Mouse (Mus musculus) lung, postnatal 14 days (tissue): ENCODE measurements around the gene Hadh.

Experiments used
- DNase-seq: peaks from one replicate; pipeline ENCODE4 v3.0.0; 2021

Gene Hadh

DNA sequence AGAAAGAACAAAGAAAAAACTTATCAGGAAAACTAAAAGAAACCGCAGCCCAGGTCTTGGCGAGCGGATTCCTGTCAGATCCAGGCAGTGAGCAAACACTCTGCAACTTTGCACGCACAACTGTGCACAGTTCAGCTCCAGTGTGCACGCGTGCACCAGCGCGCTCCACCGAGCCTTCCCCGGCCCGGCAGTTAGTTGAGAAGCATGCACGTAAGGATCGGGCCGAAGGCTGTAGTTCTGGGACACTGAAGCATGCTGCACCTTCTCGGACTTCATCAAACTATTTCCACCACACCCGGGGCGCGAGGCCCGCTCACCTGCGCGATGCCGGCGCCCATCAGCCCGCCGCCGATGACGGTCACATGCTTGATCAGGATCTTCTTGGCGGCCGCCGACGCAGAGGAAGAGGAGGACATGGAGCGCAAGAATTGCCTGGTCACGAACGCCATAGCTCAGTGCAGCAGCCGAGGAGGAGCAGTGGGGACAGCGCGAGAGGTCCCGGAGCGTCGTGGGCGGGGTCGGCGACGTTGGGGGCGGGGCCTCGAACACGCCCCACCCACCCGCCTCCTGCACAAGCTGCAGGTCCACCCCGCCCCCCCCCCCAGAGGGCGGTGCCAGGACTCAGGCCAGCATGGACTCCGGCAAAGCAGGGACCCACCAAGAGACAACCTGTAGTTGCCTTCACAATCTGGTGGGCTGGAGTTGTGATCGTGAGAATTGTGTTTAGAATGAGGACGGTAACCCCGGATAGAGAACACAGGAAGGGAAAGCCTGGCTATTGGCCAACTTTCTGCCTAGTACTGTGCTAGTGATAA, at the start of gene Hadh:
Gene Hadh, minus strand, starts transcription at position 543 of the 815 bp plus-strand sequence.
- peak; percentile 87 for DNase-seq

DNA sequence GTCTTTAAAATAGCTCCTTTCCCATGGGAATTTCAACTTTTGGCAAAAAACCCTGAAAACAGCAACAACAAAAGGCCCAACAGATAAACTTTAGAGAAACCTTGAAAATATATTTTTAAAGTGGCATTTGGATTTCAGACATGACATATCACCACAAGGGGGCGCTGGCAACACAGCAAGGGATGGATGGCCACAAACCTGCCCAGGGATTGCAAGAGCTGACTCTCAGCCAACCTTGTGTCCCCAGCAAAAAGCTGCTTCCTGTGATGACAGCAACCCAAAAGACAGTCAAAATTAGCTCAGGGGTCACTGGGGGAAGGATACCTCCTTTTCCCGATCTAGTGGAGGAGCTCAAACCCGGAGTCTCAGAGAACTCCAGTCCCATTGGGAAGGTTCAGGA, 48.3 kb upstream of the Hadh start:
- DNase-seq, result peak; percentile 87

DNA sequence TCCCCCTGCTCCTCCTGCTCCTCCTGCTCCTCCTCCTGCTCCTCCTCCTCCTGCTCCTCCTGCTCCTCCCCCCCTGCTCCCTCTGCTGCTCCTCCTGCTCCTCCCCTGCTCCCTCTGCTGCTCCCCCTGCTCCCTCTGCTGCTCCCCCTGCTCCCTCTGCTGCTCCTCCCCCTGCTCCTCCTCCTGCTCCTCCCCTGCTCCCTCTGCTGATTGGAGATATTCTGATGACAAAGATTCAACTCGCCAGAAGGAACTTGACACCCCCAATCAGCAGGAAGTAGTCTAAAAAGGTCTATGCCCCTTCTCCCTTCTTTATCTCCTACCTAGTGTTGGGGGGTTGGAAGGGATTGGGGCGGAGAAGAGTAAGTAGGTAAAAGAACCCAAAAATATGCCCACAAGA, 46.3 kb upstream of the Hadh start:
- DNase-seq, result no peak

DNA sequence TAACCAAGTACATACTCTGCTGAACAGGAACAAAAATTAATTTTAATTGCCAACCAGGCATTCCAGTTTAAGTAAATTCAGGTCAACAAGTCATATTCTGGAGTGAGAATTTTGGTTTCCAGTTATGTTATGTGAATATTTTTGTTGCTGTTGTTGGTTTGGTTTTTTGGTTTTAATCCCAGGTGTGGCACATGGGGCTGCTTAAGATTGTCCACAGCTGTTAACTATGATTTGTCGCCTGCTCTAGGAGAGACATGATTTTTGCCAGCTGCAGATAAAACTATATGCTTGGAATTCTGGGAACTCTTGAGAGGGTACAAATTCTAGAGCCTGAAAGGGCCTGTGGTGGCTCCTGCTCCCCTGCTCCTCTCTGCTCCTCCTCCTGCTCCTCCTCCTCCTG, 45.2 kb upstream of the Hadh start:
- no peak for DNase-seq

DNA sequence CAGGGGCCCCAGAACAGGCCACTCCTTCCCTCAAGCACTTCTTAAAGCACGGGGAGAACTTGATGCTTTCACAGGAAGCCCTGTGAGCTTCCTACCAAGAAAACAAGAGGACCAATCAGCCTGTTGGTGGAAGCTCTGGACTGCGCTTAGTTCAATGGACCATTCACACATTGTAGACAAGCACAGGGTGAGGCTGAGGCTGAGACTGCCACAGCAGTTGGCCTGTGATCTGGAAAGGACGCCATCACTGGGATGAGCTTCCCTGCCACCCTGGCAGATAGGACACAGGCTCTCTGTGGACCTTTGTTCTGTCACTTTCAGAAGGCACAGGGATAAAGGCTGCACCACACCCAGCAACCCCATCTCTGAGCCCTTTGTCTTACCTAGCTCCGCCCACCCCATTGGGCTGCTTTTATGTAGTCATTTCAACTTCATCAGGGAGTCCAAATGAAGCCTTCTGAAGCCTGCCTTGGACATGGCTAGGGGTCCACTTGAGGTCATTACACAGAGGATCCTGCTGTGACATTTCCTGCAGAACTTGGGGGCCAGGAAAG, 44.1 kb upstream of the Hadh start:
- no peak for DNase-seq

DNA sequence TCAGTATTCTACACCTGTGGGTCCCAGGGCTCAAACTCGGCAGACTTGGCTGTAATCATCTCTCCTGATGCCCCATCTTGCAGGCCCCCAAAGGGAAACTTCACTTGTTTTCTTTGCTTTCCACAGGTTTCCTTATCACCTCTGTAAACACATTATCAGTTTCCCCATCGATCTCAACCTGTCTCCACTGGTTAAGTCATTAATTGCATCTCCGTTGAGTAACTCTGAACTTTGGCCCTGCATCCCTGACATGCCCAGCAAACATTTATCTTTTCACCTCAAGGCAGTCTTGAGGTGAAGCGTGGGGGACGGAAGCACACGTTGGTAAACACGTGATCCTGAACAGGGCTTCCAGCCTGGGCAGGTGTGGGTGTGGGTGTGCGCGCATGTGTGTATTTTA, 40.4 kb upstream of the Hadh start:
- DNase-seq, result no peak

DNA sequence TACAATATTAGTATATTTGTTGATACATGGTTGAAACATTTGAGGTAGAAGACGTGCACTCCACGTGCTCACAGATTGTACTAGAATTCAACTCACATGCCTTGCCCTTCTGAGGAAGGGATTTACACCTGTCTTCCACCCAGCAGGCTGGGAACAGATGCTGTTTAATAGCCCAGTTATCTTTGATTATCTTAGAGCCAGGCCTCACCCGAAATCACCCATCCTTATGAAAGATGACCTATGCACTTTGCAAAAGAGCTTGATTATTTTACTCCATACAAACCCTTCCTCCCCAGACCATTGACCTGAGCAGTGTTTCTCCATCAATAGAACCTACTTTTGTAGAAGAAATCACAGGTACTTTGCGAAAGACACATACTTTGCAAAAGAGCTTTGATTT, 38.7 kb upstream of the Hadh start:
- no peak for DNase-seq

DNA sequence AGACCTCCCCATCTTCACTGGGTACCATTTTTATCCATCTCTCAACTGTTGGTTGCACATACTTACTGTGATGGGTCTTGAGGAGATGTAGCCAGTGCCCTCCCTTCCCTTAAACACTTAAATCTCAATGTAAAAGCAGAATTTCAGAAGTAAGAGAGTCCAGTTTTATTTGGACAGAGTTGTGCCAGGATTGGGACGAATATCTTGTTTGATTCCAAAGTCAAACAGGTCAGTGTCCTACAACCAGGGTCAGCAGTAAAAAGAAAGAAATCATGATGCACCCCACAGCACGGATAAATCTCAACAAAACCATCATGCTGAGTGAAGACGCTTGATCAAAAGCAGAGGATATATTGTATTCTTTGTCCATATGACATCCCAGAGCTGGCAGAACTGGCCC, 35.9 kb upstream of the Hadh start:
- no peak for DNase-seq

DNA sequence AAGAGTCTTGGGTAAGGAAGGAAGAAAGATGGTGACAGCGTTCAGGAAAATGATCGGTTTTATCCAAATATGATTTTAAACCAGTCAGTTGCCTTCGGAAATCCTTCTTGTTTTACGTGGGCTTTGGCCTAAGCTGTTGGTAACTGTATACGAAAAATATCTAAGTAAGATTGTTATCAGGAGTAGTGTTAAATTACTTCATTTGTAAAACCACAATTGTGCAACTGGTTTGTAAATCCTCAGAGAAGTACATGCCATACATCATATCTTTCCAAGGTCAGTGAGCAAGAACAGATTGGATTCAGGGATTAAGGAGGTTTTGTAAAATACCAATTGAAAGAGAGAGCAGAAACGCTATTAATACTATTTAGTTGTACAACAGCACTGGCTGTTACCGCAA, 34.4 kb upstream of the Hadh start:
- DNase-seq, result no peak

DNA sequence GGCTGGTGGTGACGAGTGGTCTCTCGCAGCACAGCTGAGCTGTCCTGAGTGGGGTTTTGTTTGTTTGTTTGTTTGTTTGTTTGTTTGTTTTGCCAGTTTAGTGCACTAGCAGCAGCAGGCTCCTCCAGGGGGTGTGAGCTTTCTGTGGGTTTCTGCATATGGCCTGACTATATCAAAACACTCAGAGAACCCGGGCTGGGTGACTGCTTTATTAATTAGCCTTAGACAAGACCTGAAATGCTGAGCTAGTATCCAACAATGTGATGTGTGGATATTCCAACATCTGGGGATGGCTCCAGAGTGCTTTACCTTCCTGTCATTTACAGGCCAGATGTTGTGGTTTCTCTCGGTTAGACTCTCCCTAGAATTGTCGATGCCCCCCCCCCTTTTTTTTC, 31.4 kb upstream of the Hadh start:
- DNase-seq, result no peak

DNA sequence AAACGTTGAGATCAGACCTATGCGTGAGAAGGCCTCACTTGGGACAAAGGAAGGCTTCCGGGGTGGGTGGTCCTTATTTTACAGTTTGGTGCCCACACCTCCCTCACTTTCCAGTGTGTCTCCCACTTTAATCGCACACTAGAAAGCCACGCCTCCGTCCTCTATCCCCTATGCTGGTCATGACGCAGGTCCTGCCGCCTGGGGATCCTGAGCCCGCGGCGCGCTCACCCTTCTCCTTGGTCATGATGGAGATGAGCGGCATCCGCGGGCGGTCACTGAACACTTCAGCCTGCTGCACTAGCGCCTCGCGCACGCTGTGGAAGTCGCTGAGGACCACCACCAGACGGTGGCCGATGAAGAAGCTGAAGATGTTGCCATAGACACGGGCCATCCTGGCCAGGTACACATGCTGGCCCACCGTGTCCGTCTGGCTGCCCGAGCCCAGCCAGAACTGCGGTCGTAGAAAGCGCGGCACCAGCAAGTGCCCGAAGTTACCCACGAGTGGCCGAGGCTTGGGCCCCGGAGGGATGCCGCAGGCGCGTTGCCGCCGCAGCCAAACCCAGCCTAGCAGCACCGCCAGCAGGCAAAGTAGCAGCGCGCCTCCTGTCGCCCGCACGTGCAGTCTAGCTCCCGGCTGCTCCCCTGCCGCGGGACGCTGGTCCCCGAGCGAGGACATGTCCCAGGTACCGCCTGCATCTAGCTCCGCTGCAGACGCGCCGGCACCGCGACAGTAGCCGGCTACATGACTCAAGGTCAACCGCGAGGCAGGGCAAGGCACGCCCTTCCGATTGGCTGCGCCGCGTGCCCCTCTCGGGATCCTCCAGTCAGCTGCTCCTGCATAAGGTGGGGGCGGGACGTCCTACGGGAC, 30.8 kb upstream of the Hadh start, which contains the start of gene Cyp2u1:
Gene Cyp2u1, minus strand, starts transcription at position 776 of the 868 bp plus-strand sequence.
- DNase-seq, result peak; percentile 84

DNA sequence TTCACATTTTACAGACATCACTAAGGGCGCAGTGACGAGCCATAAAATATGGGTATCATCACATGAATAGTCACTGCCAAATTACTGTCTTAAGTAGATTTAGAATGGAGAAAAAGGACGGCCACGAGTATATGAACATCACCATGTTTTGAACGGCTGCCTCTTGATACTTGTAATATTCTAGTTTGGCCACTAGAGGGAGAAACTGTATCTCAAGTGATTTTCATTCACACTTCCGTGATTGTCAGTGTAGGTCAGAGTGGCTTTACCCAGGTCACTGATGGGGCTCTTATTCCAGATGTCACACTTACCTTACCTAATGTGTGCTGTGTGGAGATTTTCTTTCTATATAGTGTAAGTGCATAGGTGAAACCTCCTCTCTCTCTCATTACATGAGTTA, 28.0 kb upstream of the Hadh start:
- no peak for DNase-seq

DNA sequence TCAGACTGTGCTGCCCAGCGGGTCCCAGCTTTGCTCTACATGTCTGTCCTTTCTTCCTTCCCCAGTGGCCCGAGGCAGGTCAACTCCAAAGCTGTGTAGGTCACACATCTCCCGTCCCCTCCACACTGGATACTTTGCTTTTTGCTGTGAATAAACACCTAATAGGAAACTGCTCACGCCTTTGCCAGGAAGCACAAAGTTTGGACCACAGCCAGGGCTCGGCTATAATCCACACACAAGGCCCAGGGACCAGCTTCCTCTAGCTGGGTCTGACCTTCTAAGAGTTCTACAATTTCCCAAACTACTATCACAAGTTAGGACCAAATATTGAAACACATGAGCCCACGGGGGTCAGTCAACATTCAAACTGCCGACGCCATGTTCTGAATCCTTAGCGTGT, 27.2 kb upstream of the Hadh start:
- DNase-seq, result no peak

DNA sequence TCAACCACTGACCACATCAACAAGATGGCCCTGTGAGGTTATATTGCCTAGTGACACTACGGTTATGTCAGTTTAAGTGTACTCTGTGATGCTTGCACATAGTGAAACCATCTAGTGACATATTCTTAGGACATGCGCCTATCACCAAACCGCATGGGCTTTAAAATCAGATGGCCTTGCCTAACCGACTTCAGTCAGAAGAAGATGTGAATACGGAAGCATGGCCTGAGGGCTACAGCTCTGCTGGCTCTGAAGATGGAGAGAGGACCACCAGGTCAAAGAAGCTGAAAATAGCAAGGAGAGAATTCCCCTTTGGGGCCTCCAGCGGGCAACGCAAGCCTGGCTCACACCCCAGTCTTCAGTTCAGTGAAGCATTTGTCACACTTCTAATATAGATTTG, 25.0 kb upstream of the Hadh start:
- DNase-seq, result no peak

DNA sequence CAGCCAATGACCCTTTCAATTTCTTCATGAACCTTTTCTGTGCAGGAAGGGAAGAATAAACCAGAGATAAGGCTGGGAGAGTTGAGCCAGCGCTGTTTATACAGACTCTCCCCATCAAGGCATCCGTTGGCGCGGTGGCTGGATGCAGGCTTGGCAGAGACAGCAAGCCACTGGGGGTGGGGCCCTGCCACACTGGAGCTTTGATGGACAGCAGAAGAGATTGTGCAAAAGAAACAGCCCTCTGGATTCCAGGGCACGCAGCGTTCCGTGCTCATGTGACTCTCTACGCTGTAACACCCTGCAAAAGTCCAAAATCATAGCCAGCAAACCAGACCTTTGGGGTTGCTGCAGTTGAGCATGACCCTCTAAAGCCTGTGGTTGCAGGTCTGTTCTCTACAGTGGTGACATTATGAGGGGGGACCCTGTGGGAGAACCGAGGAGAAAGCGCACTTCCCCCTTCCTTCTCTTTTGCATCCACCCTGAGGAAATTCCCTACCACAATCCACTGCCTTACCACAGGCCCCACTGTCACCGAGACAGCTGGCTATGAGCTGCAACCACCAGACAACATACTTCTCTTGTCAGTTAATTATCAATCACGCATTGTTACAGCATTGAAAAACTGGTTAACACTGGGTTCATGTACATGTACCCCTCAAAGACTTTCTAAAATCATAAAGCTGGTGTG, 23.8 kb upstream of the Hadh start:
- DNase-seq, result peak; percentile 53

DNA sequence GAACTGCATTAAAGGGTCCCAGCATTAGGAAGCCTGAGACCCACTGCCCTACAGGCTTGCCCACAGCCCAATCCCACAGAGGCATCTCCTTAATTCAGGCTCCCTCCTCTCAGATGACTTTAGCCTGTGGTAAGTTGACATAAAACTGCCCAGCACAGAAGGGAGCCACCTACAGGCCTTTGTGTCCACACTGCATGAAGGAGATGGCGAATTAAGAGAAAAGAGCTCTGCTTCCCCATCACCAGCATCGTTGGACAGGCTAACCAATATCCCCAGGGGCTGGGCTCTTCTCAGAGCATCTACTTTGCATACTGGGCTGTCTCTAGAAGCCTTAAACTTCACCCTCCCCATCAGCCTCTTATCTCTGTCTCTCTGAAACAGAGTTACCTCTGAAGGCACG, 22.6 kb upstream of the Hadh start:
- DNase-seq, result no peak

DNA sequence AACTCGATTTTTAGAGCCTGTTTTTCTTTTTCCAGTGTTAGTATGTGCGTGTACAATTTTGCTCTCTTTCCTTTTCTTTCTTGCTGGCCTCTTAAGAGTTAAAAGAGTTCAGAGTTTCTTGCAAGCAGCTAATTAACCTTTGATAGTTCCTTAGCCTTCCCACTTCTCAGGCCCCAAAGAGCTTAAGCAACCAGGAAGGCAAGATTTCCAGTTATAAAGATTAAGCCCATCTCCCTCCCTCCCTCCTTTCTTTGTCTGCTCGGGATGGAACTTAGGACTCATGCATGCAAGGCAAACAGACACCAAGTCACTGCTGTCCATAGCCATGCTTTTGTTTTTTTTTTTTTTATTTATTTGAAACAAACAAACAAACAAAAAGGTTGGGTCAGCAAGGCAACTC, 21.1 kb upstream of the Hadh start:
- no peak for DNase-seq

DNA sequence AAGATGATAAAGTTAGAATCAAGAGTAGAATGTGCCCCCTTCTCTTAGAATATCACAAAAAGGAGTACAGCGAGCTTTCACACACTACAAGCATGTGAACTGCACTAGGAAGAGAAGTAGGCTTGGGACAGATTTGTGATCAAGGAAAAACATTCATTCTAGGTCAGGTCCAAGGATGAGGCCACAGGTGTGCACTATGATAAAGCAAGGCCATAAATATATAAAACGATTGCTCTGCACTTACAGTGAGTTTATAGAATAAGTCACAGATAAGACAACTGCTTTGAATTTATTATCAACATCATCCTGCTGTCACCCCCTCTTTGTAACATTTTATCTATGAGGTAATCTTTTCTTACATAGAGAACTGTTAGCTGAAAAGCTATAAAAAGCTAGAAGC, 20.4 kb upstream of the Hadh start:
- no peak for DNase-seq

DNA sequence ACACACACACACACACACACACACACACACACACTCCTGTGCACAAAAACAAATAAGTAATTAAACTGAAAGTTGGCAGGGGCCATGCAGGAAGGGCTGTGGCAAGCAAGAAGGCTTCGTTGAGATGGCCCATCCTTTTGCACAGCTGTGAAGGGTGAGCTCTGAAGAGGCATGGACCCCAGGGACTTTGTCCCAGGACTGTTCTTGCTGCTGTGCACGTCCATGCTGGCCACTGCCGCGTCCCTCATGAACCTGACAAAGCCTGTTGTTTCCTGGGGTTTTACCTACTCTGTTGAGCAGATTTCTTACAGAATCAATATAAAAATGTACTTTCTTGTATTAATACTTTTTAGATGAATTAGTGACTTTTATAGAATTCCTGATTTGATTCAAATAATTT, 20.0 kb upstream of the Hadh start:
- DNase-seq, result no peak

DNA sequence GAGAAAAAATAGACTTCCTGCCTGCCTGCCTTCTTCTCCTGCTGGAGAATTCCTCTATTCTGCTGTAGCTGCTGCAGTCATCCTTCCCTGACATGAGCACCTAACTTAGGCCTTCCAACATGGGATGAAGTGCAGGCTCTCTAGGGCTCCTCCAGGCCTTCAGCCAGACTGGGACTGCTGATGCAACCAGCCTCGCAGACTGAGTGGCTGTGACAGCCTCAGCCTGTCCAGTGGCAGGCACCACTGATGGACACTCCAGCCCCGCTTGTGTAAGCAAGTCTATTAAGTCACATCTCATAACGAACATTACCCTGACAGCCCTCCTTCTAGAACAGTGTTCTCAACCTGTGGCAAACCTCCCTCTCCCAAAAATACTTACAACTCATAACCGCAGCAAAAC, 2.2 kb upstream of the Hadh start:
- peak; percentile 34 for DNase-seq

DNA sequence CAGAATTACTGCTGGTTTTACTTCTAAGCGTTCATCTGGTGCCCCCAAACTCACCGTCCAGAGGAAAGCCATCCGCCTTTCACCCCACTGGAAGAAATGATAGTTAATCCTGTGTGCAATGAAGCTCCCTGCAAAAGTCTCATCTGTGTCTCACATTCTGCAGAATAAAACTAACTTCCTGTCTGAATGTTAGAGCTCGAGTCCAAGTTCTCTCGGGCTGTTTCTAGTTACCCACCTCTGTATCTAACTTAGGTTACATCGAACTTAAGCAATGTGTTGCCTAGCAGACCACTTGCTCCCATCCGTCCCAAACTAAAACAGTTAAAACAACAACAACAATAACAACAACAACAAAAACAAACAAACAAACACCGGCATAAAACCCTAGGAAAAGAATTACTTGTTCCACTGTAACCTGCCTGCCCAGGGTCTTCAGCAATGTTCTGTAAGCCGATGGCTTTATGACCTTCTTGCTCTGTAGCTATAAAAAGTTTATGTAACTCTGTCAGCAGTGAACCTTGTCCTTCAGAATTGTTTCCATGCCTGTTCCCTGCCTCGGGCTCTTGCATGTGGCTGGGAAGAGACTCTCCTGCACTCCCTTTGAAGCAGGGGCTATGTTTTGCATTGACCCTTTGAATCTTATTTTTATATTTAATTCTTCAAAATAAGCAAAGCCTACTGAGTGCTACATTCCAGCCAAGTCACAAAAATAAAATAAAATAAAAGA, 636 bp upstream of the Hadh start:
- DNase-seq, result no peak

DNA sequence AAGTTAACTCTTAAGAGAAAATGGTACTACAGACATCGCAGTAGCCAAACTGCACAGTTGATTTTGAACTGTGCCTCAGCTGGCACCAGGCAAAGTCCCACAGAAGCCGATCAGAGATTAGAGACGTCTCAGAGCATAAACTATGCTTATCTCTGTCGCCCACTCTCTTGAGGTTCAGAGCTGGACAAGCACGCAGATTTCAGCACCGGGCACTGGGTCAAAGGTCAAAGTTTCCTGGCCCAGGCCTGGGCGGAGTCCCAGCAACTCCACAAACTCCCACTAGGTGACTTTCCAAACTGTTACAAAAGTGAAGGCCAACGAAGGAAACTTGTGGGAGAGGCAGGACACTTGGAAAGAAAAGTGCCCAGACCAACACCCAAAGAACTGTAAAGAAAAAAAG, 744 bp downstream of the Hadh start:
- DNase-seq, result peak; percentile 56

DNA sequence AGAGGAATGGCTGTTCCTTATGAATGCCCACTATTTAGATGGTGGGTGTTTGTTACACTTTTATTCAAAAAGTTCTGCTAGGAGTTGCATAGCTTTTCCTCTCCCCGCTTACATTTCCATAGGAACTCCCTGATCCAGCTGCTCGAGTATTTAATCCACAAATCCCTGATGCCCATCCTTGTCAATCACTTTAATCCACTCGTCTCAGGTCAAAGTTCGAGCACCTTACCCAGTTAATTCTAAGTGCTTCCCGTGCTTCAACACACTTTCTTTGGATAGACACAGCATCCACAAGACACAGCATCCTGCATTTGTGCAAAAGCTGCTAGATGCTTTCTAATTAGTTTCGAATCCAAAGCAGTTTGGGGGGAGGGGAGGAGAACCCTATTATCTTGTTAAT, 1.5 kb downstream of the Hadh start:
- DNase-seq, result no peak
